Mouse (Mus musculus): ENCODE results near the gene Sptlc2.

DNA sequence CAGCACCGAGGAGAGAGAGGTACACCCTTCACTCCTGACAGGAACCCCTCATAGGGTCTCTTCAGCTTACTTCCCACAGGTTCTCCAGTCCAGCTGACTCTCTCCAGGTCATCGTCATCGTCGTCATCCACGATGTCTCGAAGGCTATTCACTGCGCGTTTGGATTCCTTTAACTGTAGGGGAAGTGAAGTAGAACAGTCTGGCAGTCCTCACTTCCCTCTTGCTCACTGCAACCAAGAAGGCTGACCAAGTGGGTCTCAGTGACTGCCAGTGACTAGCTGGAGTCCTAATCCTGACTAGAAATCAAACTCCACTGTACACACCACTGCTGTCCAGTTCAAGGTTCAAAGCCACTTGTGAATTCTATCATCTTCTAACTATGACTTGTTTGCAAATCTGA is 127.6 kb downstream of the Sptlc2 start:
- TF ChIP-seq CTCF (conservative IDR thresholded peaks at IDR 0.05; ENCODE audit: low read length) (no peak), NANOG (IDR thresholded peaks at IDR 0.05; ENCODE audit: borderline replicate concordance, low read length) (no peak), POU5F1 (IDR thresholded peaks at IDR 0.05; ENCODE audit: borderline replicate concordance, low read length) (no peak)

Measured in E14TG2a.4 (cell line).